Comparison of ENCODE assay signal across 23 mouse cellular contexts in genomic region chr2:84261481-84261880, GRCm38 (mm10).
"Had no signal": no experiment of that assay in that cellular context is flagged by ENCODE, and none has a peak within 500 bp of the region (broad histone marks: within the 10 kb centered on the region; RNA-seq: fewer than 3 reads in every experiment).

No protein-coding gene starts in this region.

- H3K4me2 ChIP-seq: limb, embryonic 15.5 days; liver, embryonic 11.5 days; lung, embryonic 14.5 days; neural tube, embryonic 13.5 days had no signal

- H3K4me3 ChIP-seq: layer of hippocampus, adult 2 months; limb, embryonic 15.5 days; megakaryocyte, embryonic 14.5 days; midbrain, embryonic 10.5 days; neural tube, embryonic 13.5 days had no signal

- H3K9me3 ChIP-seq: limb, embryonic 15.5 days; megakaryocyte, embryonic 14.5 days; midbrain, embryonic 10.5 days; neural tube, embryonic 13.5 days had no signal

- H3K27me3 ChIP-seq: limb, embryonic 15.5 days; megakaryocyte, embryonic 14.5 days; neural tube, embryonic 13.5 days had no signal

- DNase-seq: kidney, adult 2 months; kidney, postnatal 25 days; layer of hippocampus, adult 9-11 months; liver, postnatal 0 days; lung, embryonic 14.5 days; lung, postnatal 36 days; midbrain, embryonic 14.5 days; right cerebral cortex, adult 18-20 months; right cerebral cortex, postnatal 14 days; right cerebral cortex, postnatal 4 days; thymus, adult 2 months; thymus, postnatal 14 days; thymus, postnatal 4 days had no signal

- H3K9ac ChIP-seq: limb, embryonic 15.5 days; liver, embryonic 14.5 days; liver, postnatal 0 days; lung, embryonic 14.5 days; neural tube, embryonic 13.5 days had no signal

- H3K4me1 ChIP-seq: limb, embryonic 15.5 days; megakaryocyte, embryonic 14.5 days; midbrain, embryonic 10.5 days had no signal

- H3K36me3 ChIP-seq: limb, embryonic 15.5 days; midbrain, embryonic 10.5 days; neural tube, embryonic 13.5 days had no signal

- ATAC-seq: liver, postnatal 0 days; lung, postnatal 0 days had no signal

- H3K27ac ChIP-seq: kidney, postnatal 0 days; layer of hippocampus, adult 2 months; limb, embryonic 15.5 days; liver, embryonic 14.5 days; midbrain, embryonic 10.5 days; neural tube, embryonic 13.5 days; stomach, postnatal 0 days had no signal
